Mouse (Mus musculus) adrenal gland, adult 2 months (tissue): ENCODE results near the gene Lce6a. TPM values are rescaled to one million over a fixed set of nuclear protein-coding genes. Genes with fewer than 3 reads are reported as not detected.

ENCODE experiments used
- DNase-seq: peaks from one replicate; pipeline ENCODE4 v3.0.0; 2021
- long read RNA-seq: library from polyadenylated mRNA; stranded (forward); transcript quantifications from one replicate; pipeline ENCODE4 v2.0.0, GENCODE M21; 2021
- polyA plus RNA-seq: library from polyadenylated mRNA; depleted of rRNA; stranded (reverse); fragments of >200 nt; gene quantifications from 2 replicates; pipeline ENCODE4 v1.2.3, GENCODE M21; 2012; rRNA removed
- total RNA-seq, 2 experiments: library from RNA; stranded (reverse); gene quantifications; 2 replicates each; pipeline ENCODE4 v1.2.3; 2021

The Lce6a gene
- not detected for total RNA-seq
- not detected in 2 replicates for polyA plus RNA-seq
- long read RNA-seq: 0 reads

- no peak for DNase-seq
Observed at GRCm38 (mm10) chr3:92621560-92621959, at the start of gene Lce6a. Lce6a (minus strand) TSS chr3:92621660.

- no peak for DNase-seq
Observed at GRCm38 (mm10) chr3:92670215-92670614, 48.8 kb upstream of the Lce6a start, which contains the start of gene Lce1a2. Lce1a2 (minus strand) TSS chr3:92670315.

- DNase-seq: no peak
Observed at GRCm38 (mm10) chr3:92656826-92657225, 35.4 kb upstream of the Lce6a start, which contains the start of gene Lce1b. Lce1b (minus strand) TSS chr3:92656926.

- DNase-seq: no peak
Observed at GRCm38 (mm10) chr3:92648207-92648606, 26.7 kb upstream of the Lce6a start, which contains the start of gene Lce1a1. Lce1a1 (minus strand) TSS chr3:92648307.

GRCm38 (mm10) chr3:92639854-92640253, 18.4 kb upstream of the Lce6a start:
- no peak for DNase-seq

- DNase-seq: no peak
Observed at GRCm38 (mm10) chr3:92638653-92638991, 17.2 kb upstream of the Lce6a start.

GRCm38 (mm10) chr3:92637745-92638652, 16.5 kb upstream of the Lce6a start:
- no peak for DNase-seq

- no peak for DNase-seq
Observed at GRCm38 (mm10) chr3:92609804-92610203, 11.7 kb downstream of the Lce6a start.

GRCm38 (mm10) chr3:92607392-92607791, 14.1 kb downstream of the Lce6a start, which contains the start of gene 2210017I01Rik:
2210017I01Rik (minus strand) TSS chr3:92607492.
- DNase-seq: no peak

- no peak for DNase-seq
Observed at GRCm38 (mm10) chr3:92602169-92602568, 19.3 kb downstream of the Lce6a start.

GRCm38 (mm10) chr3:92600456-92600855, 21.0 kb downstream of the Lce6a start:
- DNase-seq: no peak

GRCm38 (mm10) chr3:92599973-92600372, 21.5 kb downstream of the Lce6a start:
- no peak for DNase-seq

GRCm38 (mm10) chr3:92598429-92598828, 23.0 kb downstream of the Lce6a start:
- DNase-seq: no peak

- no peak for DNase-seq
Observed at GRCm38 (mm10) chr3:92588858-92589257, 32.6 kb downstream of the Lce6a start, which contains the start of gene Smcp. Smcp (minus strand) TSS chr3:92588997.

- DNase-seq: no peak
Observed at GRCm38 (mm10) chr3:92587190-92587589, 34.3 kb downstream of the Lce6a start.

GRCm38 (mm10) chr3:92585055-92585454, 36.4 kb downstream of the Lce6a start:
- no peak for DNase-seq

GRCm38 (mm10) chr3:92583164-92583826, 38.2 kb downstream of the Lce6a start:
- no peak for DNase-seq

- DNase-seq: no peak
Observed at GRCm38 (mm10) chr3:92579508-92579907, 42.0 kb downstream of the Lce6a start.

- no peak for DNase-seq
Observed at GRCm38 (mm10) chr3:92578652-92579413, 42.6 kb downstream of the Lce6a start.

GRCm38 (mm10) chr3:92573449-92574041, 47.9 kb downstream of the Lce6a start, which contains the start of gene Ivl:
Ivl (minus strand) TSS chr3:92573735.
- no peak for DNase-seq

GRCm38 (mm10) chr3:92572514-92573155, 48.8 kb downstream of the Lce6a start:
- DNase-seq: no peak
